Mouse (Mus musculus): ENCODE data around the gene Cnot2. TPM values are rescaled to one million over a fixed set of nuclear protein-coding genes. Genes with fewer than 3 reads are reported as not detected.
"Not testable (repeated sequence)": the region's sequence is repeated elsewhere in the genome, so short reads cannot be mapped to it uniquely, and the experiment has no call there.

Cnot2 gene
- total RNA-seq (2014; rRNA removed) (70.3 and 74.7 TPM in 2 replicates), polyA plus RNA-seq (2015; fragmentation: Nextera tagmentation; extraction: Ambion mirVana) (61.9 and 66.9 TPM in 2 replicates)

DNA sequence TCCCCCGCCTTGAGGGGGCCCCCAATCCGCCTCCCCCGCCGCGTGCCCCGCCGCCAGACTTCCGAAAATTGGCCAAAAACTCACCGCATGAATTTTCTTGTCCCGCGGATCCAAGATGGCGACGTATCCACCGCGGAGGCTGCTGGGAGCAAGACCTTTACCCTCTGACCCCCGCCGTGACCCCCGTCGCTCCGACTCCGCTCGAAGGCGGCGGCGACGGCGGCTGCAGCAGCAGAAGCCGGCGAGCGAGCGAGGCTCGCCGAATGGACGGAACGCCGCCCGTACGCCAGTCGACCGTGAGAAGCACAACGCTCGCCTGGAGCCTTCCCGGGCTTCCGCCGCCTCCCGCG, at the start of gene Cnot2:
Gene Cnot2 (minus strand): TSS at position 143 of the 350 bp plus-strand sequence.
- peak within 1 kb of the TSS; percentile 83 for H3K4me2 ChIP-seq (ENCODE audit: low read depth, low read length)
- H3K4me3 ChIP-seq (ENCODE audit: low read length): peak within 1 kb of the TSS; percentile 98
- ATAC-seq (peak; percentile 90), DNase-seq (ENCODE audit: low spot score) (peak; percentile 96)
- no peaks in the 10 kb centered on the region for H3K27me3 ChIP-seq (ENCODE audit: insufficient read depth, low read length)
- TF ChIP-seq CTCF (IDR thresholded peaks at IDR 0.05; ENCODE audit: low read depth): no peak
- H3K4me1 ChIP-seq (ENCODE audit: insufficient read depth, low read length): peaks cover 5% of the 10 kb centered on the region; the same call in 1 of the 2 replicates
- WGBS: under 1% methylated on average over 47 of the region's 47 CpGs
- no peaks in the 10 kb centered on the region for H3K36me3 ChIP-seq (ENCODE audit: insufficient read depth, low read length)
- peak within 1 kb of the TSS; percentile 94 for H3K9ac ChIP-seq (replicated peaks; ENCODE audit: low read length)
- peak within 1 kb of the TSS; percentile 99 for H3K27ac ChIP-seq
- no peaks in the 10 kb centered on the region for H3K9me3 ChIP-seq (ENCODE audit: low read length)

DNA sequence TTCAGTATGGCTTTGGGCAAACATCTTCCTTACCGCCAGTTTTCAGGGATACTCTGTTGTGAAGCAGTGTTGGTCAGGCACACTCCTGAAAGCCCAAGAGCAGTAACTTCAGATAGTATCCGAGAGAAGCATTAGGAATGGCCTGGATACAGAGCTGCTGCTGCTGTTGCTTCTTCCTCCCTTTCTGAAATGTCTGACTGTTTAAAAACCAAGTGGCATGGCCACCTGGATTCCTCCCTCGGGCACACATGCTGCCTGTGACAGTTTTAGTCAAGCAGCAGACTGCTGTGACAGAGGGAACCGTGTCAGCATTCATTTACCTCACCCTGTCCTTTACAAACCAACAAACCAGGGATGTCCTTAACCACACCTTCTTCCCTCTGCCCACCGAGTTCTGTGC, 47.6 kb upstream of the Cnot2 start:
- H3K4me1 ChIP-seq (ENCODE audit: insufficient read depth, low read length): no peaks in the 10 kb centered on the region
- DNase-seq (ENCODE audit: low spot score): no peak
- WGBS: 81% methylated on average over 5 of the region's 5 CpGs
- H3K27me3 ChIP-seq (ENCODE audit: insufficient read depth, low read length): no peaks in the 10 kb centered on the region
- ATAC-seq: no peak
- H3K9me3 ChIP-seq (ENCODE audit: low read length): no peaks in the 10 kb centered on the region
- H3K27ac ChIP-seq: no peak overlapping the region
- no peak for TF ChIP-seq CTCF (IDR thresholded peaks at IDR 0.05; ENCODE audit: low read depth)
- H3K4me3 ChIP-seq (ENCODE audit: low read length): no peak overlapping the region
- no peaks in the 10 kb centered on the region for H3K36me3 ChIP-seq (ENCODE audit: insufficient read depth, low read length)
- no peak overlapping the region for H3K9ac ChIP-seq (replicated peaks; ENCODE audit: low read length)
- H3K4me2 ChIP-seq (ENCODE audit: low read depth, low read length): no peak overlapping the region

DNA sequence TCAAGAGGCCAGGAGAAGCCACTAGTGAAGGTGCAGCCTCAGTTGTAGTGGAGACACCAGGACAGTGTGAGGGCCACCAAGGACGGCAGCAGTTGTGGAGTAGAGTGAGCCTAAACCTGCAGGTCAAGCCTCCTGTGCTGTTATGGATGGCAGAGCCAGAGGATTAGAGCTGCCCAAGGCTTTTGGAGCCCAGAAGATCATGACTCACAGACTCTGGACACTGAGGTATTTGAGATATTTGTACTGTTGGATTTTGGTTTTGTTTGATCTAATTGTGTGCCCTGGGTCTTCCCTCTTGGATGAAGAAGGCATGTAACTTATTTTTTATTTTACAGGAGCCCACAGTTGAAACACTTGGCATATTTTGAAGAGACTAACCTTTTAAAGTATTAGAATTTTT, 44.7 kb upstream of the Cnot2 start:
- Histone ChIP-seq H3K4me3 (ENCODE audit: low read length) (no peak overlapping the region), H3K4me1 (ENCODE audit: insufficient read depth, low read length) (no peaks in the 10 kb centered on the region), H3K36me3 (ENCODE audit: insufficient read depth, low read length) (no peaks in the 10 kb centered on the region), H3K27ac (no peak overlapping the region), H3K9me3 (ENCODE audit: low read length) (peaks cover 6% of the 10 kb centered on the region), H3K4me2 (ENCODE audit: low read depth, low read length) (no peak overlapping the region), H3K9ac (replicated peaks; ENCODE audit: low read length) (no peak overlapping the region), H3K27me3 (ENCODE audit: insufficient read depth, low read length) (no peaks in the 10 kb centered on the region)
- TF ChIP-seq CTCF (IDR thresholded peaks at IDR 0.05; ENCODE audit: low read depth): no peak
- 92% methylated on average over 1 of the region's 1 CpGs for WGBS
- no peak for ATAC-seq
- DNase-seq (ENCODE audit: low spot score): no peak

DNA sequence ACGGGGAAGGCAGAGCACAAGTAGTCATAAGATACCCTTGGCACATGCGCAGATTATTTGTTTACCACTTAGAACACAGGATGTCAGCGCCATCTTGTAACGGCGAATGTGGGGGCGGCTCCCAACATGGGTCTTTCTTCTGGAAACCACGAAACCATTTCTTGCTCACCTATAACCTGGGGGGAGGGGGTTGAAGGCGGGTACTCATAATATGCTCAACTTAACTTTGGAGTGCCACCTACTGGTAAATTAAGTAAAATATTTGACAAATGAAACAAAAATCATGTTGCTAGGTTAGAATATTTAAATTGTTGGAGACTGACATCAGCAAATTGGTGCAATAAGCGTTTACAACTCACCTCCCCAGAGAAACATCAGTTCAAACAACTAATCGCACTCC, 31.9 kb upstream of the Cnot2 start:
- H3K4me2 ChIP-seq (ENCODE audit: low read depth, low read length); H3K36me3 ChIP-seq (ENCODE audit: insufficient read depth, low read length); H3K27me3 ChIP-seq (ENCODE audit: insufficient read depth, low read length); H3K4me3 ChIP-seq (ENCODE audit: low read length); H3K9me3 ChIP-seq (ENCODE audit: low read length); H3K4me1 ChIP-seq (ENCODE audit: insufficient read depth, low read length); H3K27ac ChIP-seq; H3K9ac ChIP-seq (replicated peaks; ENCODE audit: low read length); DNase-seq (ENCODE audit: low spot score); ATAC-seq: not testable (repeated sequence)
- WGBS: 95% methylated on average over 8 of the region's 10 CpGs

DNA sequence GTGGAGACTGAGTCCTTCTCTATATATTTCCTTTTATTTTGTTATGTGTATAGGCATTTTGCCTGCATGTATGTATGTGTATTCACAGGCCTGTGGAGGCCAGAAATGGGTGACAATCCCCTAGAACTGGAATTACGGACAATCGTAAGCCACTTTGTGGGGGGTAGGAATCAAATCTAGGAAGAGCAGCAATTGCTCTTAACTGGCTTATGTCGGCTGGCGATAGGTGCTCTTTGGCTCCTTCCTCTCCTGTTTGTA, 23.5 kb upstream of the Cnot2 start:
- H3K4me1 ChIP-seq (ENCODE audit: insufficient read depth, low read length): no peaks in the 10 kb centered on the region
- H3K36me3 ChIP-seq (ENCODE audit: insufficient read depth, low read length): no peaks in the 10 kb centered on the region
- WGBS: 98% methylated on average over 4 of the region's 4 CpGs
- H3K27ac ChIP-seq: no peak overlapping the region
- no peak overlapping the region for H3K4me2 ChIP-seq (ENCODE audit: low read depth, low read length)
- H3K9ac ChIP-seq (replicated peaks; ENCODE audit: low read length): no peak overlapping the region
- no peaks in the 10 kb centered on the region for H3K9me3 ChIP-seq (ENCODE audit: low read length)
- DNase-seq (ENCODE audit: low spot score) (no peak), ATAC-seq (no peak)
- TF ChIP-seq CTCF (IDR thresholded peaks at IDR 0.05; ENCODE audit: low read depth): no peak
- H3K4me3 ChIP-seq (ENCODE audit: low read length): no peak overlapping the region
- no peaks in the 10 kb centered on the region for H3K27me3 ChIP-seq (ENCODE audit: insufficient read depth, low read length)

DNA sequence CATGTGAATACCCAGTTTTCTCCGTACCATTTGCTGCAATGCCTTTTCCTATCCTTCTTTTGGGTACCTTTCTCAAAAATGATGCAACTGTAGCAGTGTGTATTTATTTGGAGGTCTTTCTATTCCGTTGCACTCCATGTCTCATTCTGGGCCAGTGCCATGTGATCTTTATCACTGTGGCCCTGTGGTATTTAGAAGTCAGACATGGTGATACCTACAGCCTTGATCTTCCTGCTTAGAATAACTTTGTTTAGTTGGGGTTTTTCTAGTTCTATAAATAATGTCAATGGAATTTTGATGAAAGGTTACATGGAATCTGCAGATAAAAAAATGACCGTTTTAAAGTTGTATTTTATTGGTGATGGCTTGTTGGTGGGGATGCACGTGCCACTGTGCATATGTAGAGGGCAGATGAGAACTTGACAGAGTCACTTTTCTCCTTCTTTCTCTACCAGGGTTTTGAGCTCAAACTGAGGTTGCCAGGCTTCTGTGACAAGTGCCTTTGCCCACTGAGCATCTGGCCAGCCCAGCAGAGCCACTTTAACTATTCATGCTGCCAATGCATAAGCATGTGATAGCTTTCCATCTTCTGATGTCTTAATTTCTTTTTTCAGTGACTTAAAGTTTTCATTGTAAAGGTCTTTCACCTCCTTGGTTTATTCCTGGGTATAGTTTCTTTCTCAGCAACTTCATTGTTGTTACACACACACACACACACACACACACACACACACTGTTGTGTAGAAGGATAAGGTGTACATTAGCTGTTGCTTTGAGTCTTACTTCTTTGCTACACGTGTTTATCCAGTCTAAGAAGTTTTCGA, 23.0 kb upstream of the Cnot2 start:
- WGBS: 87% methylated on average over 6 of the region's 6 CpGs
- Histone ChIP-seq H3K9me3 (ENCODE audit: low read length) (no peaks in the 10 kb centered on the region), H3K4me1 (ENCODE audit: insufficient read depth, low read length) (no peaks in the 10 kb centered on the region), H3K9ac (replicated peaks; ENCODE audit: low read length) (no peak overlapping the region), H3K36me3 (ENCODE audit: insufficient read depth, low read length) (no peaks in the 10 kb centered on the region), H3K4me2 (ENCODE audit: low read depth, low read length) (no peak overlapping the region), H3K4me3 (ENCODE audit: low read length) (no peak overlapping the region), H3K27me3 (ENCODE audit: insufficient read depth, low read length) (no peaks in the 10 kb centered on the region), H3K27ac (no peak overlapping the region)
- ATAC-seq (no peak), DNase-seq (ENCODE audit: low spot score) (no peak)
- TF ChIP-seq CTCF (IDR thresholded peaks at IDR 0.05; ENCODE audit: low read depth): no peak

DNA sequence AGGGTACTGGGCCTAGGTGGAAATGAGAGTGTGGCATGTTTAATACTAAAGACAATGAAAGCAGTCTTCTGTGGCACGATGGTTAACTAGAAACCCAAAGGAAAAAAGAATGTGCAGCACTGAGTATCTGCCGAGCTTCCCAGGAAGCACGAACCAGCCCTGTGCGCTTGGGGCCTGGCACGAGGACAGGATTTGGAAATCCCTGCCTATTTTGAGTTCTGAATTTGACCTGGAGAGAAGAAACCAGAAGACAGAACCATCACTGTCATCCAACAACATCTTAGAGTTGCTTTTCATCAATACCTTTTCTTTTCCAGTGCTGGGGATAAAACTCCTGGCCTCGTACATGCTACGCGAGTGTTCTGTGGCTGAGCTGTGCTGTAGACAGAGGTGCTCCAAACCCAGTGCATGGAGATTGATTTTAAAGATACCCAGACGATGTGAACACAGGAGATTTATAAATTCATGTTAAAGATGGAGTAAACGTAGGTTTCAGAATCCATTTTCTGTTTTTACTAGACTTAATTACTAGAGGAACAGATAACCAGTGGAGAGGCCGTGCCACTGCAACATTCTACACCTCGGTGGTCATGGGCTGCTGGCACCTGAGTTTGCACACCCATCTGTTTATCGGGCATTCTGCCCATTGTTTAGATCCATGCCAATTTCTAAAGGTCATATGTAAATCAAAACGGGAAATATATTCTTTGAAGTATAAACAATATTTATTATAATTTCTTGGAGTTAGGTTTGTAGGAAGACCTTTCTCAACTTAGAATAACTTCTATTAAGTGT, 17.9 kb upstream of the Cnot2 start:
- no peak overlapping the region for H3K9ac ChIP-seq (replicated peaks; ENCODE audit: low read length)
- no peaks in the 10 kb centered on the region for H3K4me1 ChIP-seq (ENCODE audit: insufficient read depth, low read length)
- ATAC-seq: no peak
- peak; percentile 56 for DNase-seq (ENCODE audit: low spot score)
- H3K4me3 ChIP-seq (ENCODE audit: low read length): no peak overlapping the region
- no peak overlapping the region for H3K4me2 ChIP-seq (ENCODE audit: low read depth, low read length)
- H3K9me3 ChIP-seq (ENCODE audit: low read length): no peaks in the 10 kb centered on the region
- H3K36me3 ChIP-seq (ENCODE audit: insufficient read depth, low read length): no peaks in the 10 kb centered on the region
- peak overlapping the region; percentile 21 for H3K27ac ChIP-seq
- no peaks in the 10 kb centered on the region for H3K27me3 ChIP-seq (ENCODE audit: insufficient read depth, low read length)
- 76% methylated on average over 14 of the region's 14 CpGs for WGBS
- TF ChIP-seq CTCF (IDR thresholded peaks at IDR 0.05; ENCODE audit: low read depth): no peak
